Mouse (Mus musculus) midbrain, embryonic 10.5 days (tissue): ENCODE results near the gene 1700021F07Rik. TPM values are rescaled to one million over a fixed set of nuclear protein-coding genes. Genes with fewer than 3 reads are reported as not detected.

ENCODE experiments used
- polyA plus RNA-seq: library from polyadenylated mRNA; unstranded; fragments of >200 nt; fragmentation: Nextera tagmentation; extraction: Ambion mirVana; gene quantifications from 2 replicates; pipeline ENCODE4 v1.2.1, GENCODE M21; 2016

The 1700021F07Rik gene
- polyA plus RNA-seq, 1 experiment from 2014 or later: not detected

Other genes starting within 250 kb of the 1700021F07Rik start
- gene Pmepa1, start 246.1 kb upstream of the 1700021F07Rik start, polyA plus RNA-seq: 1.2 and 2.0 TPM in 2 replicates
- not detected in 2 replicates for gene Ankrd60, start 55.8 kb downstream of the 1700021F07Rik start, polyA plus RNA-seq
- gene Rab22a, start 137.2 kb downstream of the 1700021F07Rik start, polyA plus RNA-seq: 24.0 and 27.7 TPM in 2 replicates
- not detected in 2 replicates for gene 1700010B08Rik, start 196.8 kb downstream of the 1700021F07Rik start, polyA plus RNA-seq
- gene Vapb, start 214.9 kb downstream of the 1700021F07Rik start, polyA plus RNA-seq: 9.4 and 11.6 TPM in 2 replicates